Mouse (Mus musculus): Measurements from ENCODE around the gene Cstf2. TPM values are rescaled to one million over a fixed set of nuclear protein-coding genes. Genes with fewer than 3 reads are reported as not detected.
A peak's percentile ranks its signal among the peaks of the same experiment; 100 is the strongest.

Gene Cstf2
- polyA plus RNA-seq (2012; rRNA removed): 48.5 and 49.4 TPM in 2 replicates

GRCm38 (mm10) chrX:134058987-134059712 lies at the start of gene Cstf2:
TSS of gene Cstf2 (plus strand) at chrX:134059187.
- Histone ChIP-seq H3K27me3 (ENCODE audit: control insufficient read depth, insufficient read depth, low read length) (no peaks in the 10 kb centered on the region), H3K27ac (ENCODE audit: control insufficient read depth, insufficient read depth, low read depth, low read length) (peak within 1 kb of the TSS; percentile 96), H3K4me3 (ENCODE audit: control insufficient read depth, low read depth, low read length) (peak within 1 kb of the TSS; percentile 94), H3K4me1 (ENCODE audit: control insufficient read depth, insufficient read depth, low read length) (no peaks in the 10 kb centered on the region), H3K36me3 (ENCODE audit: control insufficient read depth, insufficient read depth, low read length) (no peaks in the 10 kb centered on the region)
- TF ChIP-seq POLR2A (IDR thresholded peaks at IDR 0.05; ENCODE audit: control insufficient read depth, low read depth, low read length): no peak
- no peak for TF ChIP-seq CTCF (IDR thresholded peaks at IDR 0.05; ENCODE audit: control insufficient read depth, insufficient read depth, insufficient replicate concordance, low read depth, low read length)

DNA sequence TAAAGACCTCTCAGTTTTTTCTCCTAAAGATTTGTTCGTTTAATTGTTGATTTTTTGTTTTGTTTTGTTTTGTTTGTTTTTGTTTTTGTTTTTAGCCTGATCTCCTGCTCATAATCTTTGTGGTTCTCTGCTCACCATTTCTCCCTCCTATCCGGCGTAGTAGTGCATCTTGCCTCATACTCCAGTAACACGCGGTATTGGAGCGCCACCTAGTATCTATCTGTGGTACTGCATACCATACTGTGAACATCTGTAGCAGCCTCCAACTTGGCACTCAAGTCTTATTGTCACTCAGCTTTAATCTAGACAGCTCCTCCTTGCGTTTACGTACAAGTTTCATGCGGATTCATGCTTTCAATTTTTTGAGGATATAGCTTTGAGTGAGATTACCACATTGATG lies 40.0 kb upstream of the Cstf2 start:
- Histone ChIP-seq H3K27me3 (ENCODE audit: control insufficient read depth, insufficient read depth, low read length) (no peaks in the 10 kb centered on the region), H3K4me1 (ENCODE audit: control insufficient read depth, insufficient read depth, low read length) (no peaks in the 10 kb centered on the region), H3K4me3 (ENCODE audit: control insufficient read depth, low read depth, low read length) (no peak overlapping the region), H3K27ac (ENCODE audit: control insufficient read depth, insufficient read depth, low read depth, low read length) (no peak overlapping the region), H3K36me3 (ENCODE audit: control insufficient read depth, insufficient read depth, low read length) (no peaks in the 10 kb centered on the region)
- TF ChIP-seq POLR2A (IDR thresholded peaks at IDR 0.05; ENCODE audit: control insufficient read depth, low read depth, low read length) (no peak), CTCF (IDR thresholded peaks at IDR 0.05; ENCODE audit: control insufficient read depth, insufficient read depth, insufficient replicate concordance, low read depth, low read length) (no peak)

DNA sequence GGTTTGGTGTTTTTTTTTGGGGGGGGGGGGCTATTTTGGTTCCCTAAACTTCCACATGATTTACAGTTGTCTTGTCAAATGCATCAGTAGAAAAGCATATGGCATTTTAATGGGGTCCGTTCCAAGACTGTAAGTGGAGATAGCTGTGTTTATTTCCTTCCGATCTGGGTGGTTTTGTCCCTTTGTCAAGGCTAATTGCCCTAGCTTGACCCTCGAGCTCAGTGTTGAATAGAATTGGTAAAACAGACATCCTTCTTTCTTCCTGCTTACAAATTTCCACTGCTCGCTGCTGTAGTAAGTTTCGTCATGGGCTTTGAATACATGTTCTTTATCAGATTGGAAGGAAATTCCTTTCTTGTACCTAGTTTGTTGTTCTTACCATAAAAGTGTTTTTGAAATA lies 38.3 kb upstream of the Cstf2 start:
- H3K36me3 ChIP-seq (ENCODE audit: control insufficient read depth, insufficient read depth, low read length): no peaks in the 10 kb centered on the region
- H3K27me3 ChIP-seq (ENCODE audit: control insufficient read depth, insufficient read depth, low read length): no peaks in the 10 kb centered on the region
- H3K4me3 ChIP-seq (ENCODE audit: control insufficient read depth, low read depth, low read length): no peak overlapping the region

DNA sequence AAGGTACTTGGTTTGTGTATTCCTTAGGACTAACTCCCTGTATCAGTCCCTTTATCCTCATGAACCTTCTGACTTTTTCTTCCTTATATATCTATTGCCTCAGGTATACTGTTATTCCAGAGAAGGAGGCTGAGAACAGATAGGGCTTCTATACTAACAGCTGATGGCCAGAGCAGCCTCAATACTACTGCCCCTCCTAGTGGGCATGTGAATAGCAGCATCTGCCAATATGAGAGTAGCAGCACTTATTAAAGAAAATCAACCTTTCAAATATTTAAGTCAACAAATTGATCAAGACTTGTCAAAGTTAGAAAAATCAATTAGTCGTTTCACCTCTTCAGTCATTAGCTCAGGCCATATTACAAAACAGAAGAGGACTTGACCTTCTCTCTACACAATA lies 10.0 kb upstream of the Cstf2 start:
- TF ChIP-seq POLR2A (IDR thresholded peaks at IDR 0.05; ENCODE audit: control insufficient read depth, low read depth, low read length) (no peak), CTCF (IDR thresholded peaks at IDR 0.05; ENCODE audit: control insufficient read depth, insufficient read depth, insufficient replicate concordance, low read depth, low read length) (no peak)
- no peak overlapping the region for H3K4me3 ChIP-seq (ENCODE audit: control insufficient read depth, low read depth, low read length)

More for the DNA sequence above, 38.3 kb upstream of the Cstf2 start:
- Histone ChIP-seq H3K4me1 (ENCODE audit: control insufficient read depth, insufficient read depth, low read length) (no peaks in the 10 kb centered on the region), H3K27ac (ENCODE audit: control insufficient read depth, insufficient read depth, low read depth, low read length) (no peak overlapping the region)
- TF ChIP-seq CTCF (IDR thresholded peaks at IDR 0.05; ENCODE audit: control insufficient read depth, insufficient read depth, insufficient replicate concordance, low read depth, low read length) (no peak), POLR2A (IDR thresholded peaks at IDR 0.05; ENCODE audit: control insufficient read depth, low read depth, low read length) (no peak)

DNA sequence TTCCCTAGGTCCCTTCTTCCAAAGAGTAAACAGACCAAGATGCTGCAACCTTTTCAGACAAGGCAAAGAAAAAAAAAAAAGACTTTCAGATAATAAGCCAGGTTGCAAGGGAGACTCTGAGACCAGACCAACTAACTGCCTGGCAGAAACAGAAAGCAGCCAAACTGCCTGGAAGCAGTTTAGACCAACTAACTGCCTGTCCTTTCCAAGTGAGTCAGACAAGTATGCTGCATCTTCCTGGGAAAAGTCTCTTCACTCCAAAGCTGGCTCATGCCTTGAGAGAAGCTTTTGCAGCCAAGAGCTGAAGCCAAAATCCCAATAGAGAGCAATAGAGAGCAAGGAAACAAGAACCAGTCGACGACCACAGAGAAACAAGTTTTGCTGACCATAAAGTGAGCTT lies 2.1 kb upstream of the Cstf2 start:
- no peaks in the 10 kb centered on the region for H3K36me3 ChIP-seq (ENCODE audit: control insufficient read depth, insufficient read depth, low read length)
- H3K4me3 ChIP-seq (ENCODE audit: control insufficient read depth, low read depth, low read length): no peak overlapping the region
- TF ChIP-seq POLR2A (IDR thresholded peaks at IDR 0.05; ENCODE audit: control insufficient read depth, low read depth, low read length): no peak
- TF ChIP-seq CTCF (IDR thresholded peaks at IDR 0.05; ENCODE audit: control insufficient read depth, insufficient read depth, insufficient replicate concordance, low read depth, low read length): no peak
- H3K4me1 ChIP-seq (ENCODE audit: control insufficient read depth, insufficient read depth, low read length): no peaks in the 10 kb centered on the region
- H3K27ac ChIP-seq (ENCODE audit: control insufficient read depth, insufficient read depth, low read depth, low read length): no peak overlapping the region
- H3K27me3 ChIP-seq (ENCODE audit: control insufficient read depth, insufficient read depth, low read length): no peaks in the 10 kb centered on the region

More for the DNA sequence above, 10.0 kb upstream of the Cstf2 start:
- no peak overlapping the region for H3K27ac ChIP-seq (ENCODE audit: control insufficient read depth, insufficient read depth, low read depth, low read length)
- no peaks in the 10 kb centered on the region for H3K27me3 ChIP-seq (ENCODE audit: control insufficient read depth, insufficient read depth, low read length)
- no peaks in the 10 kb centered on the region for H3K4me1 ChIP-seq (ENCODE audit: control insufficient read depth, insufficient read depth, low read length)
- no peaks in the 10 kb centered on the region for H3K36me3 ChIP-seq (ENCODE audit: control insufficient read depth, insufficient read depth, low read length)

DNA sequence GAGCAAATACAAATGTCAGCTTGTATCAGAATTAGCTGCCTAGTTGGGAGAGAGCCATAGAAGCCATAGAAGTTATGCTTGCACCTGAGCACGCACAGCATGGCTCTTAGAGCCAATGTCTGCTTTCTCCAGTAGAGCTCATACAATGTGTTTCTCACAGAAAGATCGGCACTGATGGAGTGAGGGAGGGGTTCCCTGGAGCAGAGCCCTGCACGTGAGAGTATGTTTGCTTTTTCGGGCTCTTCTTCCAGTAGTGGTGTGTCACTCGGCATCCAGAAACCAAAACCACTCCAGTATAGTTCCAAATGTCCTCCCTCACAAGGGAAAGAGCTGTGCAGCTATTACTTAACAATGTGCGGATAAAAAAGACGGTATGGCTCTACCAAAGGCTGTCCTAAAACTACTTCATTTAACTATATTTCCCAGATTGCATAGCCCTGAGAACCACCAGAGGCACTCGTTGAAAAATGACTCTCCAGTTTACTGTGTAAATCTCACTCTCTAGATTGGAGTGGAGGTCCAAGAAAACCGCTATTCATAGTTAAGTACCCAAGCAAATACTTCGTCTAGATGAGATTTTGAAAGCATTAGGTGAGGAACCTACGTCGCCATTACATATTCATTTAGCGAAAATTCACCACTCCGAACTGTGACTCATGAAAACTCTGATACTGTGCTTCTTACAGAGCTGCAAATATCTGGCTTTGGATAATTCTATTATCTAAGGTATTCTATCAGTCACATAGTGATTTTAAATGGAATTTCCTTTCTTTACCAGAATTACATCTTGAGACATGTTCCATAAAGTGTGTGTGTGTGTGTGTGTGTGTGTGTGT lies 729 bp upstream of the Cstf2 start:
- H3K27ac ChIP-seq (ENCODE audit: control insufficient read depth, insufficient read depth, low read depth, low read length): no peak overlapping the region
- no peak for TF ChIP-seq POLR2A (IDR thresholded peaks at IDR 0.05; ENCODE audit: control insufficient read depth, low read depth, low read length)
- no peak for TF ChIP-seq CTCF (IDR thresholded peaks at IDR 0.05; ENCODE audit: control insufficient read depth, insufficient read depth, insufficient replicate concordance, low read depth, low read length)
- no peaks in the 10 kb centered on the region for H3K4me1 ChIP-seq (ENCODE audit: control insufficient read depth, insufficient read depth, low read length)
- peak overlapping the region; percentile 56 for H3K4me3 ChIP-seq (ENCODE audit: control insufficient read depth, low read depth, low read length)
- H3K27me3 ChIP-seq (ENCODE audit: control insufficient read depth, insufficient read depth, low read length): no peaks in the 10 kb centered on the region
- no peaks in the 10 kb centered on the region for H3K36me3 ChIP-seq (ENCODE audit: control insufficient read depth, insufficient read depth, low read length)

DNA sequence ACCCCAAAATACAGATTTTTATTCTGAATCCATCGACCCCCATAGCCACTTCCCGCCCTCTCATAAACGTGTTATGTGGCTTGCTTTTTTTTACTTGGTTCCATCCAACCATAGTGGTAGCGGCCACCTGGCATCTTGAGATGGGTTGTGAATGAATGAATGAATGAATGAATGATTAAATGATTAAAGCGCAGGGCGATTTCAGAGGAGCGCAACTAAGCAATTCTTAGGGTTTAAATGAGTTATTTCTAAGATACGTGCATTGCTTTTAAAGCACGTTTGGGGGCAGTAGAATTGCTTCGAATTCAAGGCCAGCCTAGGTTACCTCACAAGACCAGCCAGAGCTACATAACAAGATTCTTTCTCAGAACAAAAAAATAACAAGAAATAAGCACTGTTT lies 777 bp downstream of the Cstf2 start:
- Histone ChIP-seq H3K36me3 (ENCODE audit: control insufficient read depth, insufficient read depth, low read length) (no peaks in the 10 kb centered on the region), H3K27me3 (ENCODE audit: control insufficient read depth, insufficient read depth, low read length) (no peaks in the 10 kb centered on the region)
- TF ChIP-seq POLR2A (IDR thresholded peaks at IDR 0.05; ENCODE audit: control insufficient read depth, low read depth, low read length) (no peak), CTCF (IDR thresholded peaks at IDR 0.05; ENCODE audit: control insufficient read depth, insufficient read depth, insufficient replicate concordance, low read depth, low read length) (no peak)

More for the DNA sequence above, 777 bp downstream of the Cstf2 start:
- Histone ChIP-seq H3K4me1 (ENCODE audit: control insufficient read depth, insufficient read depth, low read length) (no peaks in the 10 kb centered on the region), H3K4me3 (ENCODE audit: control insufficient read depth, low read depth, low read length) (peak overlapping the region; percentile 94), H3K27ac (ENCODE audit: control insufficient read depth, insufficient read depth, low read depth, low read length) (peak overlapping the region; percentile 96)

Measured in testis, adult 2 months (tissue).